Mouse (Mus musculus): ENCODE results near the gene Zfp661.

- TF ChIP-seq GATA1 (IDR thresholded peaks at IDR 0.05; ENCODE audit: borderline replicate concordance, low read length): no peak
- TF ChIP-seq FLI1 (IDR thresholded peaks at IDR 0.05; ENCODE audit: low read length): no peak
Observed at GRCm38 (mm10) chr2:127541185-127541584, 45.7 kb downstream of the Zfp661 start, which contains the start of gene Prom2.
